Mouse (Mus musculus) embryonic stem cell, embryonic (primary cell): ENCODE results near the gene Ttc29.

Experiments
- CTCF ChIA-PET, 4 experiments: fragments of 300-600 bp in 2 of 4; fragments of 350-600 bp in 2 of 4; sonication (Branson Sonifier 250); formaldehyde crosslinking; loops; one replicate each; lab custom pipeline; 2022; ENCODE audit warnings: inconsistent platforms in 2 of 4; lab: Charles Lee
- POLR2A ChIA-PET, 4 experiments: fragments of 300-600 bp in 2 of 4; fragments of 350-600 bp in 2 of 4; sonication (Branson Sonifier 250); formaldehyde crosslinking; loops; one replicate each; lab custom pipeline; 2022; ENCODE audit warnings: antibody characterized with exemption in 4 of 4, inconsistent platforms in 1 of 4; lab: Charles Lee

The Ttc29 gene

DNA sequence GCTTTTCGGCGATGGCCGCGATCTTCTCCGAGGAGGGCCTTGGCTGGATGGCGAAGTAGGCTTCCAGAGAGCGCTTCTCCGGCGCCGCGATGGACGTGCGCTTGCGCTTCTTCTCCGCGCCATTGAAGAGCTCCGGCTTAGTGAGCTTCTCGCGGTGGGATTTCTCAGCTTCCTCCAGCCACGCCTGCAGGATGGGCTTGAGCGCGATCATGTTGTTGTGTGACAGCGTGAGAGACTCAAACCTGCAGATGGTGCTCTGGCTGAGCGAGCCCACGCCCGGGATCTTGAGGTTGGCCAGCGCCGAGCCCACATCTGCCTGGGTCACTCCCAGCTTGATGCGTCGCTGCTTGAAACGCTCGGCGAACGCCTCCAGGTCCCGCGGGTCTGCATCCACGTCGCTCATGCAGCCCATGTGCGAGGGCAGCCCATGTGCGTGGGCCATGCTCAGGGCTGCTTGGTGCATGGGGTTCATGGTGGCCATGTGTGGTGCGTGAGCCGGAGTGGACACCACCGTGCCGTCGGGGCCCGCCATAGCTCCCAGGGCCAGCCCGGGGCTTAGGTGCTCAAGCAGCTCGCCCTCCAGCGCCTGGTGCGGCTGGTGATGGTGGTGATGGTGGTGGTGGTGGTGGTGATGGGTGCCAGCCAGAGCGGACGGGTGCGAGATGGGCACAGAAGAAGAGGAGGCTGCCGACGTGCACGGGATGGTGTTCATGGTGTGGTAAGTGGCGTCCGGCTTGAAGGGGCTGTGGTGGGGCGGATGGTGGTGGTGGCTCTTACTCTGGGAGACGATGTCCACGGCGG lies 221.9 kb downstream of the Ttc29 start:
- POLR2A ChIA-PET, result interaction anchor here in 2 of 4 experiments (0.6 to 3.2 kb wide), 7 partner anchors 13 to 613 kb away, joined by 3 to 14 read pairs (median 4); no protein-coding TSS in a partner anchor

GRCm38 (mm10) chr8:78435624-78435960 lies 222.5 kb downstream of the Ttc29 start:
- CTCF ChIA-PET, result interaction anchor here in 3 of 4 experiments (0.6 to 2.1 kb wide), 5 partner anchors 9 to 373 kb away, joined by 3 to 7 read pairs (median 3); no protein-coding TSS in a partner anchor
- POLR2A ChIA-PET, result interaction anchor here in 2 of 4 experiments (0.8 to 3.2 kb wide), 8 partner anchors 12 to 315 kb away, joined by 3 to 14 read pairs (median 4); no protein-coding TSS in a partner anchor

More for the DNA sequence above, 221.9 kb downstream of the Ttc29 start:
- CTCF ChIA-PET, result interaction anchor here in 2 of 4 experiments (0.6 to 1.2 kb wide), 2 partner anchors 13 to 371 kb away, joined by 3 to 4 read pairs; no protein-coding TSS in a partner anchor

DNA sequence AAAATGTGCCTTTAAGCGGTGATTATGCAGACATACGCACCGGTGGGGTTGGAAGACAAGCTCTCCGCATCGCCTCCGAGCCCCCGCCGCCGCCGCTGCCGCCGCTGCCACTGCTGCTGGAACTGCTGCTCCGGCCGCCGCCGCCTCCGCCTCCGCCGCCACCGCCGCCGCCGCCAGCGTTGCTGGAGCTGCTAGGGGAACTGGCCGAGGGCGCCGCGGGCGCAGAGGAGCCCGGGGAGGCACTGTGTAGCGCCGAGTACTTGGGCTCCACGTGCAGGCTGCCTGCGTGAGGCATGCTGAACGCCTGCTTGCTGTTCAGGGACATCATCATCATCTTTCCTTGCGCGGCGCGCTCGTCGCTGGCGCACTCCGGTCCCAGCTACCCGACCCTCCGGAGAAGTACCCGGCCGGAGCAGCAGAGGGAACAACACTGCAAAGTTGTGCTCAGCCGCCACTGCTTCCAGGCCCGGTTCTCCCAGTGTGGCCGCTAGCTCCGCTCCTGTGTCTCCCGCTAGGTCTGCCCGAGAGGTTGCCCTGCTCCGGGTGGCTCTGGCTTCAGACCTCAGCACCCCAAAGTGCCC lies 223.1 kb downstream of the Ttc29 start, which contains the start of gene Pou4f2:
Pou4f2 (minus strand) TSS at position 575 of the 581 bp plus-strand sequence.
- POLR2A ChIA-PET, result interaction anchor here in 3 of 4 experiments (0.7 to 3.2 kb wide), 14 partner anchors 11 to 963 kb away, joined by 3 to 14 read pairs (median 4); partner anchors contain the start of gene Smad1 (in 1 of the 3)
- CTCF ChIA-PET, result interaction anchor here (0.6 to 2.1 kb wide), 8 partner anchors 9 to 374 kb away, joined by 3 to 7 read pairs (median 3); partner anchors contain the start of gene Ttc29 (in 1 of the 4)

DNA sequence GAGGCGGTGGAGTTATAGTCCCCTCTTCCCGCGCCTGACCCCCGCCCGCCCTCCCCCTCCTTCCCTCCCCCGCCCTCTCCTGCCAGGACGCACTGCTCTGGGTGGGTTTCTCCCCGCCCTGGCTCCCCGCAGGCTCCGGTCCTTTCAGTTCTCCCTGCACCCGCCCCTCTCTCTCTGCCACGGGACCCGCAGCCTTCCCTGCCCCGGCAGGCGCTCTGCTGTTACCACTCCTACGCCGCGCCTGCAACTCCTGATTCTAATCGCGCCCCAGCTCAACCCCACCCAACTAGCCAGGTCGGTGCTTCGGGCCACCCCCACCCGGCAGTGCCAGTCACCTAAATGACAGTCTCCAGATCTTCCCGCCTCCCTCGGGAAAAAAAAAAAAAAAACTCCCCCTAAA lies 223.6 kb downstream of the Ttc29 start:
- POLR2A ChIA-PET, result interaction anchor here in 3 of 4 experiments (0.7 to 2.5 kb wide), 15 partner anchors 11 to 962 kb away, joined by 3 to 9 read pairs (median 4); partner anchors contain the start of gene Smad1 (in 1 of the 3)

DNA sequence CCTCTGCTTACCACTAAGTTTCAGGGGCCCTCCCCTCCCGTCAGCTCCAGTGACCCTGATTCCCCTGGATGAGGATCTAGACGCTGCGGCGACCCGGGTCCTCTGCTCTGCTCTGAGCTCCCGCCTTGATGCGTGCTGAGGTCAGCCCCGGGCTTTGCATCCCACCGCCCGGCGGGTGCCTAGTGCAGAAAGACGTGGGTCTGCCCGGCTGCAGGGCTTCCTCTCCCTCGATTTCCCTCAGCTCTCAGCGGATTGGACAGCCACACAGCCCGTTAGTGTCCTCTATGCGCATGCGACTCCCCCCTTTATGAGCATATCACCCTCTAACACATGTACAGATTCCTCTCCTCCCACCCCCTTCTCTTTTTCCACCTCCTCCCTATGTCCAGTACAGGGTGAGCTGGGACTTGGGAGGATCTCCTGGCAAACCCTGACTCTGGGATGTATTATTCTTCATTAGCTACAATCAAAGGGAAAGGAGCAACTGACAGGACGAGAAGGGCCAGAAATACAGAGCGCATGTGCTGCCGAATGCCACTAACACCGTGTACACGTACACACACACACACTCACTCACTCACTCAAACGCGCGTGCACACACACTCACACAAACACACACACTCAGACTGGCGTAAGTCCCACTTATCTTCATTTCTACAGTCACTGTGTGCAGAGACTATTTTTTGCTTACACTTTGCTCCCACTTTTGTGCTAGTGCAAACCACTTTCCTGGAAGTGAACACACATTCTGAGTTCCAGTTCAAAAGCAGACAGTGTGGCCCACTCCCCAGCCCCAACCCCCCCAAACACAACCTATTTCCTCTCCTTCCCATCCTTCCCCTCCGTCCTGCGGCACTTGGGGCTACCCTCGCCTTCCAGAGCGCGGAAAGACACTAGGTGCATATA lies 224.3 kb downstream of the Ttc29 start:
- POLR2A ChIA-PET, result interaction anchor here in 3 of 4 experiments (0.6 to 2.5 kb wide), 15 partner anchors 8 to 422 kb away, joined by 3 to 9 read pairs (median 4); no protein-coding TSS in a partner anchor
- CTCF ChIA-PET, result interaction anchor here in 3 of 4 experiments (0.6 to 2.1 kb wide), 6 partner anchors 11 to 375 kb away, joined by 3 to 4 read pairs (median 3); partner anchors contain the start of gene Ttc29 (in 1 of the 3)

More for the DNA sequence above, 223.6 kb downstream of the Ttc29 start:
- CTCF ChIA-PET, result interaction anchor here in 3 of 4 experiments (0.6 to 2.1 kb wide), 6 partner anchors 10 to 374 kb away, joined by 3 to 4 read pairs (median 3); partner anchors contain the start of gene Ttc29 (in 1 of the 3)

GRCm38 (mm10) chr8:78438121-78438520 lies 225.0 kb downstream of the Ttc29 start:
- ChIA-PET POLR2A (interaction anchor here in 3 of 4 experiments (0.5 to 2.5 kb wide), 5 partner anchors 18 to 340 kb away, joined by 3 to 8 read pairs (median 3); no protein-coding TSS in a partner anchor), CTCF (no interaction called here)

- CTCF ChIA-PET, result no interaction called here
Observed at GRCm38 (mm10) chr8:78442781-78443180, 229.7 kb downstream of the Ttc29 start.

More at GRCm38 (mm10) chr8:78442781-78443180, 229.7 kb downstream of the Ttc29 start:
- POLR2A ChIA-PET, result no interaction called here
